Mouse (Mus musculus) liver, adult (tissue): ENCODE data around the gene Tmod3.

Source experiments
- GATA4 ChIP-seq: IDR thresholded peaks from 2 replicates; pipeline ENCODE4 v1.6.1; 2014; ENCODE audit warnings: mild to moderate bottlenecking, low read length; ENCODE audit not compliant: insufficient replicate concordance

Tmod3 gene

DNA sequence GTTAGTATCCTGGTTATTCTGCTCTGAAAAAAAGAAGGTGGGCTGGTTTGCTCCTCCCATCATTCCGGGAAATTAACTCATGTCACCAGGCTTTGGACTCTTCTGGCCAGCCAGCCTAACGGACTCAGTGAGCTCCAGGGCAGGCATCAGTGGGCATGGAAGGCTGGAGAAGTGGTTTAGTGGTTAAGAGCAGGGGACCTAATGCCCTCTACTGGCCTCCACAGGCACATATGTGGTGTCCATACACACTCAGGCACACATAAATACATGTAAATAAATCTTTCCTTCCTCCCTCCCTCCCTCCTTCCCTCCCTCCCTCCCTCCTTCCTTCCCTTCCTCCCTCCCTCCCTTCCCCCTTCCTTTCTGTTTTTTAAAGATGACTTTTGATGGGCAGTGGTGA, 3.7 kb upstream of the Tmod3 start:
- TF ChIP-seq GATA4, result no peak

DNA sequence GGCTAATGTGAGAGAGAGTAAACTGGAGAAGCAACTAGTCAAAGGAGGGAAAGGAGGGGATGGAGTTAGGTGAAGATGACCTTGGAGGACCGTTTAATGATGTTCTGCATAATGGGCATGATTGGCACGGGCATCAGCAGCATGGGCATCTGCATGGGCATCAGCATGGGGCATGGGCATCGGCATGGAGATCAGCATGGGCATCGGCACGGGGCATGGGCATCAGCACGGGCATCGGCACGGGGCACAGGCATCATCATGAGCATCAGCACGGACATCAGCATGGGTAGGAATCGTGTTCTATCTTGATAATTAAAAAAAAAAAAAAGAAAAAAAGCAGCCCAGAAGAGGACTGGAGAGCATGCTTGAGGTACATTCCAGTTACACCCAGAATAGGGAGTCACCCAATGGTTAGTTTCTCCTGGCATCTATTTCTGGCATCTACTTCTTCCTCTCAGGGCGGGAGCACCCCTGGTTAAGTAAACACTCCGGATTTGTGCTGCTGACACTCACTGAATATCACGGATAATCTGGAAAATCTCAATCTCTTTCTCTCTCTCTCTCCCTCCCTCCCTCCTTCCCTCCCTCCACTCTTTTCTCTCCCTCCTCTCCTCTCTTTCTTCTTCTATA, 1.7 kb upstream of the Tmod3 start:
- TF ChIP-seq GATA4, result no peak

DNA sequence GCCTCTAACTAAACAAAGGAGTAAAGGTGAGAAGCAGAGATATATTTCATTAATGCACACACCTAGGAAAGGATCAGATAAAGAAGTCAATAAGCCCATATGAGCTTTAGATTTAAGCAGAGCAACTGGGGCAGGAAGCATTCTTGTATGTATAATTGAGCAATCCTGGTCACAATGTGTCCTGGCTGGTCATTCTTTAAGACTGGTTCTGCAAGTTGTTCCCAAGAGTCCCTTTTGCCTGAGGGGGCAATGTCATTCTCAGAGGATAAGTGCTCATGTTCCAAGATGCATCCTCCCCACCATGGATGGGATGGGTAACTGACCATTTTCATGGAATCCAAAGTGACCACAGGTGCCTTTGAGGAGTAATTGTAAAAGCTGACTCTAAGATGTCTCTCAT, 896 bp upstream of the Tmod3 start:
- no peak for TF ChIP-seq GATA4

DNA sequence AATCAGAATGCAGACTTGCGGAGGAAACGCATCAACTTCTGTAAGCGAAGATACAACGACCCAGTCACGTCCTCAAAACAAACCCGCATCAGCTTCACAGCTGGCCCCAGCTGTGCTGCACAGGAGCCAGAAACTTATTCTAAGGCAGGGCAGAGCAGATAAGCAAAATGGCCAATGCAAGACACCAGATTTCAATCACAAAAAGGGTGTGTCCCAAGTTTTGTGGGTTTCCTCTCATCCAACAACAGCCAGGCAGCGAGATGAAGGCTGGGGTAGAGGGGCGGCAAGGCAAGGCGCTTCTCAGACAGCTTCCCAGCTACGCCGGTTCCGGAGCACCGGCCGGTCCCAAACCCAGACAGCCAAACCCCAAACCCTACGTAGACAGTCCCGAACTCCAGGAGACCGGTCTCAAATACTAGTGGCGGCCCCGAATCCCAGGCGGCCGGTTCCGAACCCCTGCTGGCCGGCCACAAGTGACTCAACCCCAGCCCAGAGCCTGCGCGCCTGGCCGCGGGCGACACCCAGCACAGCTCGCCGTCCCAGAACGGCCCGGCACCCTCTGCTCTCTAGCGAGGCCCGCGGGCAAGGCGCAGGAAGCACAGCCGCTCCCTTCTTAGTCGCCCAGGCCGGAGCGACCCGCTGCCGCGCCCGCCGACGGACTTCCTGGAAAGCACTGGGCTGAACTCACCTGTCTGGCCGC, 495 bp downstream of the Tmod3 start:
- TF ChIP-seq GATA4, result no peak

DNA sequence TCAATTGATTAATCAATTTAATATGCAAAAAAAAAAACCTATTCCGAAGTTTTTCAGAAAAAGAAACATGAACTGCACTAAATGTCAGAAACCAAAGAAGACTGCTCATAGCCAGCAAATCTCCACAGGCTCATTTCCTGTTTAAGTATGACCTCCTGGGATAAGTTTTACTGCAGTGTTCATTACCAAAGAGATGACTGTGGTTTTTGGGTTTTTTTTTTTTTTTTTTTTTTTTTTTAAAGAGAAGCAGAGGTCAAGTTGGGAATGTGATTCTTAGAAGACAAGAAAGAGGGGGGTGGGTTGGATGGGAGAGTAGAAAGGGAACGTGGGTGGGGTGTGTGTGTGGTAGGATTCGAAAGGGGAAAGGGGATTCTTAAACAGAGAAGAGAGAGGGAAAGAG, 1.1 kb downstream of the Tmod3 start:
- no peak for TF ChIP-seq GATA4

DNA sequence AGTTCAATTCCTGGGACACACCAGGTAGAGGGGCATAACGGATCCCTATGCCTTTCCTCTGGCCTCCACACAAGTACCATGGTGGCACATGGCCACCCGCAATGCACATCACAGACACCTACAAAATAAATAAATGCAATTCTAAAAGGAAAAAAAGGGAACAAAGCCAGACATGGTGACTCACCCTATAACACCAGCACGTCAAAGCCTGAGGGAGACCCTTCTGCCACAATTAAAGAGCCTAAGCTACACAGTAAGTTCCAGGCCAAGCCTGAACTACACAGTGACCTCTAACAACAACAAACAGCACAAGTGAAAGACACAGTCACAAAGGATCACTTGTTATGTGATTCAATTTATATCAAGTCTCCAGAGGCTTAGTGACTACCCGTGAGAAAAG, 5.7 kb downstream of the Tmod3 start:
- no peak for TF ChIP-seq GATA4

DNA sequence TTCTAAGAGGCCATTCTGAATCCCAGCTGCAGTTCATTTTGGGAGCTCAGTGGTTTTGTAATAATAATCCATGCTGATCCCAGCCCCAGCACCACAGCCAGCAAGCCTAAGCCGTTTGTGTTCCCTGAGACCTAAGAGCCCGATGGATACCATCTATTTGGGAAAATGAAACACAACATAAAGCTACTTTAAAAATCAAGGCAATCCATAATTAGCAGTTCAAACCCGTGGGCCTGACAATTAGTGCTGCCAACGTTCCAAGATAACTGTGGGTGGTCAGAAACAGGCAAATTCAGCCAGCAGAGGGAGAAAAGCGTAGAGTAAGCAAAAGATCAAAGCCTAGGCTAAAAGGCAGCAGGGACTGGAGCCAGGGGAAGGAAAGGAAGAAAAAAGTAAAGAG, 8.1 kb downstream of the Tmod3 start:
- TF ChIP-seq GATA4, result no peak

DNA sequence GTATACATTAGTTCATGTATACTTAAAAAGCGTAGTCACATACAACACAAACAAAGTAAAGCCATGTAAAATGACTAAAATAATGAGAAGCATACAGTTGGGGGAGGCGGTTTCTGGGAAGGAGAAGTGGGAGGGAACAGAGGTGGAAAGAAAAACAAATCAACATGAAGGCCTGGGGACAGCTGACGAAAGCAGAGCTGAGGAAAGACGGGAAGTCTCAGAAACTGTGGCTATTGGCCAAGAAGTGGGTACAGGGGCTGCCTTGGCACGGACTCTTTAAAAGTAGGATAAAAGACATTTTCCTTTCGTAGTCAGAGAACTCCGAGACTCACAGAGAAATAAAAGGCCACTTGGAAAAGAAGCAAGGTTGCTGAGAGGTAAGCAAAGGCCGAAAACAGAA, 10.4 kb downstream of the Tmod3 start:
- no peak for TF ChIP-seq GATA4

DNA sequence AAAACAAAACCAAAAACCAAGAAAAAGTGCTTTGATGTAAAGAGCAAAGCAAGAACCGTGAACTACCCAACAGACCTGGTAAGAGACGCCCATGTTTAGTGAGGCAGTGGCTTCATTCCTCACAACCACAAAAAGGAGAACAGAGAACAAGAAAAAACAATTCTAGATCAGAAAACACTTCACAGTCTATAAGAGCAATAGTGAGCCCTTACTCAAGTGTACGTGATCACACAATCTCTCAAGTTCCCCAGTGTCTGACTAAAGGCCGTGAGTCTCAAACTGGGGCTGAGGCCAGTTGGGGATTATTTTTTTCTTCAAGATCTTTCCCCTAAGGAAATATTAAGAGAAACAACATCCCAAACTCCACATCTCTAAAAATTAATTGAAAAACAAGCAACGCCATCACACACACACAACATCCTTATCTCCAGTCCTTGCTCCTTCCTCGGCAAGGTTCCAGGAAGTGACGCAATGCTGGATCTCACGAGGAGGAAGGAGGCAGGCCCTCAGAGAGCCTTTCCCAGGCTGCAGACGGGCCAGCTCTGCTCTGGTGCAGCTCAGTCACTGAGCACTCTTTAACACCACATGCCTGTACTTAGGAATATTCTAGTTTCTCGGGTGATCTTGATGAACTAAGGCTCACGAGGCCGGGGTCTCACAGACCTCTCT, 12.4 kb downstream of the Tmod3 start:
- peak; percentile 78; the same call in 1 of the 2 replicates for TF ChIP-seq GATA4

DNA sequence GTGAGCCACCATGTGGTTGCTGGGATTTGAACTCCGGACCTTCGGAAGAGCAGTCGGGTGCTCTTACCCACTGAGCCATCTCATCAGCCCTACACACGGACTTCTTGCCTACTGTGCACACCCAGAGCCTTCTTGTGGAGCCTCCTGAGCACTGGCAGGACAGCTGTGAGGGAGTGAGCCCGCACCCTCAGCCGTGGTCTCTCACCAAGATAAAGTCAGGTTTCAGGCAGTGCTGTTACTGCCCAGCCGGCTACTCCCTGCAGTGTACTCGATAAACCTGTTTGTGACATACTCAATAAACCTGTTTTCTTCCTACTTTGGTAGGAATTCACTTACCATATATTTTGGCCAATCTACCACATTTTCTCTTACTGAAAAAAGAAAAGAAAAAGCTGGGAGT, 13.9 kb downstream of the Tmod3 start:
- TF ChIP-seq GATA4, result no peak

DNA sequence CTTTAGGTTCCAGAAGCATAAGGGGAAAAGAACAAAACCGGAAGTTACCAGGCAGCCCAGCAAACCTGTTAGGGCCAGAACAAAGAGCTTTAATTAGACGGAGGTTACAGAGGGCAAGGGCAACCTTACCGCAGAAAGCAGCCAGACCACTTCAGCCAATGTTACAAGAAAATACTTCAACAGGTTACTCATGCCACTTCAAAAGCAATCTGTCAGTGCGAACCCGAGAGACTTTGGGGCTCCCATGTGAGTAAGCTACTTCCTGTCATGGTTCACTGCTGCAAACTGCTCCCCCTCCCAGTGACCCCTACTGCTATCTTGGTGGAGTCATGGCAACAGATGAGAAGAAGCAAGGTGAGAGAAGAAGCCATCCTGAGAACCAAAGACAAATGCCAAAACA, 18.0 kb downstream of the Tmod3 start:
- TF ChIP-seq GATA4, result no peak

DNA sequence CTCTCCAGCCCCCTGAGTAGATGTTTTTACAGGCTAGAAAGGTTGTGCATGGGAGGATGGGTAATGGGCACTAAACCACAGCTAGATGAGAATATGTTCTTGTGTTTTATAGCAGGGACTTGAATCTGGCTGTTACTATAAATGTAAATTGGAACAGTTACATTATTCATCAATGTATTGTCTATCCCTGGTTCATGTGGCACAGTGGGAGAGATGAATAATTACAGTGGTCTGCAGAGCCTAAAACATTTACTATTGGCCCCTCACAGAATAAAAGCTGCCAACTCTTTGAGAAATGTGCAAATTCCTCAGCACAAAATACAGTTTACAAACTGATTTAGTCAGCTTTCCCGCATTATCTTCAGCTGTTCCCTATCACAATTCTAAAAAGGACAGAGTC, 23.0 kb downstream of the Tmod3 start:
- no peak for TF ChIP-seq GATA4

DNA sequence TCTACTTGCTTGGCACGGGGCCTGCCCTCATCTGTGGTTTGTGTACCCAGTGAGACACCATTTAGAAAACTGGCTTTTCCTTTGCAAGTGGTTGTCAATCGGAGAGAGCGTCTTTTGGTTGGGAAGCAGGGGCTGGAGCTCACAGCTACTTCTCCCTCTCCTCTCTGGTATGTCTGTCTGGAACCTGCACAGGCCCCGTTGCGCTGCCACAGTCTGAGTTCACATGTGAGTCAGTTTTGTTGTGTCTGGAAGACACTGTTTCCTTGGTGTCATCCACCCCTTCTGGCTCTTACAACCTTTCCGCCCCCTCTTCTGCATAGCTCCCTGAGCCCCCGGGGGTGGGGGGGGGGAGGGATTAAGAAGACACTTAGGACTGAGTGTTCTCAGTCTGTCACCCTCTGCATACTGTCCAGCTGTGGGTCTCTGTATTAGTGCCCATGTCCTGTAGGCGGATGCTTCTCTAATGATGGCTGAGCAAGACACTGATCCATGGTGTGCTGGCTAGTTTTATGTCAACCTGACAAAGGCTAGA, 25.0 kb downstream of the Tmod3 start:
- no peak for TF ChIP-seq GATA4

DNA sequence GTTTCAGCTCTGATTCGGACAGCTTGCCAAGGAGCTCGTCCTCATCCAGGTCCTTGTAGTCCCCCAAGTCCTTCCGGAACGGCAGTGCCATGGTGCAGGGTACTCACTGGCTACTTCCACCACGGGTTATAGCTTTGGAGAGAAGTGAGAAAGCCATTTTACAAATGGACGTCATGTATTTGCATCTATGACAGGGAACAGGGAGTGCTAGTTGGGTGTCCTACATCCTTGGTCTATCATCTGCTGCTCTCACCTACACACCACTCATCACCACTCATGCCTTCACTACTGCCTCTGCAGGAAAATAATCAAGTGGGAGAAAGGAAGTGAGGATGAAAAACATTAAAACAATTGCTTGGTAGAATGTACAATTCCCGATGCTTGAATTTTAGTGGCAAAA, 27.0 kb downstream of the Tmod3 start:
- no peak for TF ChIP-seq GATA4

DNA sequence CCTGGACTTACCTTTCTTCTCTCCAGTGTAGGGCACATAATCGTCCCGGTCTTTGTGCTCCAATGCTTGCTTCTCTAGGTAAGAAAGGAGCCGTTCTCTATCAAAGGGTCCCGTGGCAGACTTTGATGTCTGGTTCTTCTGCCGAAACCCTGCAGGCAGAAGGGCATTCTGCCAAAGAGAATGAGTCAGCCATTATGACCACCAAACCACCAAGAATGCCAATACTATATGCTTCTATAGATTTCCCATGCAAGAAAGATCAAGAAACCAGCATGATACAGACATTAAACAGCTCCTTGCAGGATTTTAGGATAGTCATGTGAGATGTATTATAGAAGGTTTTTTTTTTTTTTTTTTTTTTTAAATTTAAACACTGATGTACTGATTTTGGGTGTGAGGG, 30.1 kb downstream of the Tmod3 start:
- TF ChIP-seq GATA4, result no peak

DNA sequence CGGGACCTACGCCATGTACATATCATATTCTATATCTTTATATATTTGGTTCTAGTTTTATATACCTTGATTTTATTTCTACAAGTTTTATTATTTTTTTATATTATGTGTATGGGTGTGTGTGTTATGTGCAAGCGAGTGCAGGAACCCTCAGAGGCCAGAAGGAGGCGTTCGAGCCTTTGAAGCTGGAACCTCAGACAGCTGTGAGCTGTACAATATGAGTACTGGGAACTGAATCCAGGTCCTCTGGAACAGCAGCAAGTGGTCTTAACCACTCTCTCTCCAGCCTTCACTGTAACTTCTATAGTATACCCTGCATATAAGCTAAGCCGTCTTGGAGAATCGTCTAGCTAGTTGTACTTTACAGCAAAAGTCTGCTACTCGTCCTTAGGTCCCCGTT, 31.4 kb downstream of the Tmod3 start:
- no peak for TF ChIP-seq GATA4
